Mouse (Mus musculus) testis, adult 10 weeks (tissue): Measurements from ENCODE around the gene Tesk2. TPM values are rescaled to one million over a fixed set of nuclear protein-coding genes. Genes with fewer than 3 reads are reported as not detected.

ENCODE experiments used
- polyA plus RNA-seq: library from polyadenylated mRNA; stranded (reverse); fragments of 350-450 nt; fragmentation: Illumina TruSeq; extraction: RNeasy Lipid Tissue Mini Kit (QIAGEN cat#74804); gene quantifications from one replicate; pipeline ENCODE4 v1.2.3, GENCODE M21; 2014; ENCODE audit warnings: low read depth, low replicate concordance

Tesk2 gene
- polyA plus RNA-seq = 24.2 TPM

GRCm38 (mm10) chr4:116720343-116721097 lies at the start of gene Tesk2:
Gene Tesk2 (plus strand): TSS chr4:116720948.

GRCm38 (mm10) chr4:116685402-116686061 lies 35.2 kb upstream of the Tesk2 start, which contains the start of gene Prdx1:
Gene Prdx1 (plus strand): TSS chr4:116685544.

GRCm38 (mm10) chr4:116708201-116708764 lies 12.5 kb upstream of the Tesk2 start, which contains the start of the genes Mmachc and Ccdc163:
Gene Mmachc (minus strand): TSS chr4:116708406.
Gene Ccdc163 (plus strand): TSS chr4:116708509.

GRCm38 (mm10) chr4:116807197-116808129 lies 86.7 kb downstream of the Tesk2 start, which contains the start of the genes Toe1 and Mutyh:
Gene Toe1 (minus strand): TSS chr4:116807640.
Gene Mutyh (plus strand): TSS chr4:116807723.

GRCm38 (mm10) chr4:116821694-116822016 lies 100.9 kb downstream of the Tesk2 start, which contains the start of gene Hpdl:
Gene Hpdl (minus strand): TSS chr4:116821707.

Other genes with a start within 250 kb of the Tesk2 start
- 35.3 TPM for gene Ipp, start 213.4 kb upstream of the Tesk2 start, polyA plus RNA-seq
- 43.1 TPM for gene Tmem69, start 165.0 kb upstream of the Tesk2 start, polyA plus RNA-seq
- 79.2 TPM for gene Gpbp1l1, start 163.3 kb upstream of the Tesk2 start, polyA plus RNA-seq
- 1.3 TPM for gene Ccdc17, start 124.3 kb upstream of the Tesk2 start, polyA plus RNA-seq
- gene Nasp, start 93.0 kb upstream of the Tesk2 start, polyA plus RNA-seq = 1,868 TPM
- gene Akr1a1, start 69.3 kb upstream of the Tesk2 start, polyA plus RNA-seq = 112 TPM
- gene Prdx1, start 35.4 kb upstream of the Tesk2 start, polyA plus RNA-seq = 511 TPM
- gene Mmachc, start 12.5 kb upstream of the Tesk2 start, polyA plus RNA-seq = 27.0 TPM
- 93.6 TPM for gene Ccdc163, start 12.4 kb upstream of the Tesk2 start, polyA plus RNA-seq
- gene Toe1, start 86.7 kb downstream of the Tesk2 start, polyA plus RNA-seq = 9.3 TPM
- gene Mutyh, start 86.8 kb downstream of the Tesk2 start, polyA plus RNA-seq = 1.1 TPM
- gene Hpdl, start 100.8 kb downstream of the Tesk2 start, polyA plus RNA-seq = 0.29 TPM
- gene Zswim5, start 156.4 kb downstream of the Tesk2 start, polyA plus RNA-seq = 3.1 TPM